Mouse (Mus musculus): Measurements from ENCODE around the gene Klhl2. TPM values are rescaled to one million over a fixed set of nuclear protein-coding genes. Genes with fewer than 3 reads are reported as not detected.

The Klhl2 gene
- 11.9 and 13.6 TPM in 2 replicates for polyA plus RNA-seq (2016; fragmentation: Nextera tagmentation; extraction: Ambion mirVana)

- peak; percentile 80 for ATAC-seq (ENCODE audit: insufficient number of reproducible peaks, insufficient read depth, low FRiP score, low TSS enrichment)
- H3K36me3 ChIP-seq = no peaks in the 10 kb centered on the region
- H3K27ac ChIP-seq = peak within 1 kb of the TSS; percentile 79
- H3K4me3 ChIP-seq = peak within 1 kb of the TSS; percentile 91
- H3K4me2 ChIP-seq (replicated peaks) = peak within 1 kb of the TSS; percentile 79
- no peaks in the 10 kb centered on the region for H3K27me3 ChIP-seq
- H3K9me3 ChIP-seq = no peaks in the 10 kb centered on the region
- under 1% methylated on average over 34 of the region's 68 CpGs for WGBS
- peaks cover 12% of the 10 kb centered on the region for H3K4me1 ChIP-seq
- peak within 1 kb of the TSS; percentile 79 for H3K9ac ChIP-seq
Measured at GRCm38 (mm10) chr8:64849897-64850541, at the start of gene Klhl2. Klhl2 (minus strand) TSS chr8:64850017.

DNA sequence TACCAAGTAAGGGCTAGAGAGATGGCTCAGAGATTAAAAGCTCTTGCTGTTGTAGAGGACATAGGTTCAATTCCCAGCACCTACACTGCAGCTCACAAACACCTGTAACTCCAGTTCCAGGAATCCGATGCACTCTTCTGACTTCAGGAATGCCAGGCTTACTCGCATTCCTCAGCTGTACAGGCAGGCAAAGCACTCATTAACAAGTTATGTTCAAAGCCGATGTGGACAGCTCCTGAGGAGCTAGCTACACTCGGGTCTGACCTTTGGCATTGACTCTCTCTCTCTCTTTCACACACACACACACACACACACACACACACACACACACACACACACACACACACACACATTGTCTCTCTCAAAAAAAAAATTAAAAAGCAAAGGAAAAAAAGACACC is 48.9 kb upstream of the Klhl2 start:
- 18% methylated on average over 4 of the region's 4 CpGs for WGBS
- Histone ChIP-seq H3K27ac (no peak overlapping the region), H3K4me1 (no peaks in the 10 kb centered on the region), H3K36me3 (no peaks in the 10 kb centered on the region), H3K4me2 (replicated peaks) (no peak overlapping the region), H3K9ac (no peak overlapping the region), H3K27me3 (no peaks in the 10 kb centered on the region), H3K9me3 (no peaks in the 10 kb centered on the region), H3K4me3 (no peak overlapping the region)
- no peak for ATAC-seq (ENCODE audit: insufficient number of reproducible peaks, insufficient read depth, low FRiP score, low TSS enrichment)

GRCm38 (mm10) chr8:64896731-64897130 is 46.9 kb upstream of the Klhl2 start:
- Histone ChIP-seq H3K36me3 (no peaks in the 10 kb centered on the region), H3K4me1 (no peaks in the 10 kb centered on the region), H3K27me3 (no peaks in the 10 kb centered on the region), H3K4me2 (replicated peaks) (no peak overlapping the region), H3K4me3 (no peak overlapping the region), H3K9ac (no peak overlapping the region), H3K9me3 (no peaks in the 10 kb centered on the region), H3K27ac (no peak overlapping the region)
- ATAC-seq (ENCODE audit: insufficient number of reproducible peaks, insufficient read depth, low FRiP score, low TSS enrichment) = no peak
- 78% methylated on average over 5 of the region's 5 CpGs for WGBS

GRCm38 (mm10) chr8:64880619-64881200 is 30.9 kb upstream of the Klhl2 start:
- H3K27me3 ChIP-seq = no peaks in the 10 kb centered on the region
- 39% methylated on average over 13 of the region's 13 CpGs for WGBS
- no peak overlapping the region for H3K4me3 ChIP-seq

GRCm38 (mm10) chr8:64877630-64878312 is 28.0 kb upstream of the Klhl2 start:
- 89% methylated on average over 22 of the region's 22 CpGs for WGBS
- no peaks in the 10 kb centered on the region for H3K4me1 ChIP-seq
- no peak overlapping the region for H3K27ac ChIP-seq
- no peak overlapping the region for H3K4me2 ChIP-seq (replicated peaks)
- H3K36me3 ChIP-seq = no peaks in the 10 kb centered on the region
- H3K9me3 ChIP-seq = no peaks in the 10 kb centered on the region
- no peak overlapping the region for H3K9ac ChIP-seq
- ATAC-seq (ENCODE audit: insufficient number of reproducible peaks, insufficient read depth, low FRiP score, low TSS enrichment) = no peak
- no peak overlapping the region for H3K4me3 ChIP-seq
- H3K27me3 ChIP-seq = no peaks in the 10 kb centered on the region

More at GRCm38 (mm10) chr8:64880619-64881200, 30.9 kb upstream of the Klhl2 start:
- H3K9me3 ChIP-seq = 0 out of 2 replicates have a peak, but pooled peaks cover under 1% of the 10 kb centered on the region
- H3K9ac ChIP-seq = no peak overlapping the region
- no peak for ATAC-seq (ENCODE audit: insufficient number of reproducible peaks, insufficient read depth, low FRiP score, low TSS enrichment)
- H3K36me3 ChIP-seq = no peaks in the 10 kb centered on the region
- no peak overlapping the region for H3K4me2 ChIP-seq (replicated peaks)
- no peak overlapping the region for H3K27ac ChIP-seq
- no peaks in the 10 kb centered on the region for H3K4me1 ChIP-seq

DNA sequence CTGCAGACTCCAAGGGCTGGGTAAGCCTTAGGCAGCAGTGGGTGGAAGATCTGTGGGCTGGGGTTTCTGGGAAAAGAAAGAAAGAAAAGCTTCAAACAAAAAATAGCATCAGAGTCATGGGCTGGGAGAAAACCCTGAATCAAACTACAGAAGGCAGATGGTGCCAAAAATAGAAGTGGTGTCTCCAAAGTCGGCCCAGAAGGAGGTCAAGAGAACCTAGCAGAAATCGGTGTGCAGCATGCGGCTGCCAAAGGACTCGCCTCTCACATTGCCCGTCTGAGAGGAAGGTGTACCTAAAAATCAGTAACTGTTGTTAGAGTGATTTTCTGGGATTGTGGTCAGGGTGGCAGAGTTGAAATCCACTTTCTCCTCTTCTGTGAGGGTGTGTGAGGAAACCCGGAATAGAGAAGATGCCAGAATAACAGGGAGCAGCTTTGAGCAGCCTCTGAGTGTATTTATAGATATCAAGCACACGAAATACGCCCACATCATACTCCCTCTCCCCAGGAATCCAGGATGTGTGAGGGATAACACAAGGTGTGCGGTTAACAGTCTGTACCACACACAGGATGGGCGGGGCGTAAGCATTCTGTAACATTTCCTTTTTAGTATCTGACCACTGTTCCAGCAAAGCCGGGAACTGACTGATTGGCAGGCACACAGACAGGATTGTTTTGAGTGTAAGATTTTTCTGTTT is 21.8 kb upstream of the Klhl2 start:
- no peaks in the 10 kb centered on the region for H3K27me3 ChIP-seq
- H3K36me3 ChIP-seq = no peaks in the 10 kb centered on the region
- 88% methylated on average over 12 of the region's 12 CpGs for WGBS
- no peaks in the 10 kb centered on the region for H3K4me1 ChIP-seq
- H3K27ac ChIP-seq = no peak overlapping the region
- H3K4me3 ChIP-seq = no peak overlapping the region
- no peak for ATAC-seq (ENCODE audit: insufficient number of reproducible peaks, insufficient read depth, low FRiP score, low TSS enrichment)
- H3K9ac ChIP-seq = no peak overlapping the region
- H3K4me2 ChIP-seq (replicated peaks) = no peak overlapping the region
- H3K9me3 ChIP-seq = peaks cover 4% of the 10 kb centered on the region; the same call in 1 of the 2 replicates

DNA sequence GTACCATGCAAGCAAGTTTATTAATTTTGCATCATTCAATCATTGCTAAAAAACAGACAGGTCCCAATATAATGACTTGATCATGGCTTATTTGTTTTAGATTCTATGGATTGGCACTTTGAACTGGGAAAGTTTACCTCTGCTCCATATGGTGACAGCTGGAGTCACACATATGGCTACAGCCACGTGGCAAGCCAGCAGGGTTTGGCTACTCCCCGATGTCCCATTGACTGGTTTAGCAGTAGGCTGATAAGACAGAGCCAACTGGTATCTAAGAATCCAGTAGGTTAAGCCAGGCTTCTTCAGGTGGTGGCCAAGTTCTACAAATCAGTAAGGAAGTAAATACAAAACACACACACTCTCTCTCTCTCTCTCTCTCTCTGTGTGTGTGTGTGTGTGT is 20.4 kb upstream of the Klhl2 start:
- H3K4me2 ChIP-seq (replicated peaks) = no peak overlapping the region
- peaks cover 4% of the 10 kb centered on the region; the same call in 1 of the 2 replicates for H3K9me3 ChIP-seq
- no peak overlapping the region for H3K27ac ChIP-seq
- H3K4me3 ChIP-seq = no peak overlapping the region
- no peak for ATAC-seq (ENCODE audit: insufficient number of reproducible peaks, insufficient read depth, low FRiP score, low TSS enrichment)
- no peaks in the 10 kb centered on the region for H3K36me3 ChIP-seq
- H3K9ac ChIP-seq = no peak overlapping the region
- no peaks in the 10 kb centered on the region for H3K4me1 ChIP-seq
- no peaks in the 10 kb centered on the region for H3K27me3 ChIP-seq
- WGBS = 65% methylated on average over 2 of the region's 2 CpGs

DNA sequence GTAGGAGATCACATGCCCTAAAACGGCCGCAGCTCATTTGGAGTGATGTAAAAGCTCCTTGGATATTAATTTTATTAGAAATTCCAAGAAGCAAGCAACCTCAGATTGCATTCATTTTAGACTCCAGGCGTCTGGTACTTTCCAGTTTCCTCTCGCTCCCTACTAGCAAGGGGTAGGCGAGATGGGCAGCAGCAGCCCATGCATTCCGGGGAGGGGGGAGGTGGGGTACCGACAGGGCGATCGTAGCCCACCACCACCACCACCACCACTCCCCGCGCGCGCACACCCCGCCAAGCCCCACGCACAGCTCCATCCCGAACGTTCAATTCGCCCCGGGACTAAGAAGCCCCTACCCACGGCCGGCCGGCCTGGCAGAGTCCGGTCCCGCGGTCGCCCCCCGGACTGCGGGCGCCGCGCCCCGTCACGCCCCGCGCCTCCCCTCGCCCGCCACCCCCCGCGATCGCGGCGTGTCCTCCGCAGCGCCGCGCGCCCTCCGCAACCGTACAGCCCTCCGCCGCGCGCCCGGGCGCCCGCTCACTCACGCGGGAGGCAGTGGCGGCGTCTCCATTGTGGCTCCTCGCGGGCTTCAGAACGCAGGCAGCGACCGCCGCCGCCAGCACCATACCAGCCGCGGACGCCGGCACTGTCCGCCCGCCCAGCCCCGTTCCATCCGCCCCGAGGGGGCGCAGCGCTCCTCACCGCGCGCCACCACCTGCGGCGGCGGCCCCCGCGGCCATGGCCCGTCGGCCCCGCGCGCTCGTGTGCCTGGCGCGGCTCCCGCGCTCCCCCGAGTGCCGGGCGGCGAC is 523 bp downstream of the Klhl2 start:
- ATAC-seq (ENCODE audit: insufficient number of reproducible peaks, insufficient read depth, low FRiP score, low TSS enrichment) = peak; percentile 77
- Histone ChIP-seq H3K27me3 (no peaks in the 10 kb centered on the region), H3K4me1 (peaks cover 12% of the 10 kb centered on the region), H3K9me3 (no peaks in the 10 kb centered on the region), H3K4me2 (replicated peaks) (peak overlapping the region; percentile 79), H3K27ac (peak overlapping the region; percentile 79), H3K36me3 (no peaks in the 10 kb centered on the region), H3K4me3 (peak overlapping the region; percentile 91), H3K9ac (peak overlapping the region; percentile 79)
- under 1% methylated on average over 56 of the region's 100 CpGs for WGBS

DNA sequence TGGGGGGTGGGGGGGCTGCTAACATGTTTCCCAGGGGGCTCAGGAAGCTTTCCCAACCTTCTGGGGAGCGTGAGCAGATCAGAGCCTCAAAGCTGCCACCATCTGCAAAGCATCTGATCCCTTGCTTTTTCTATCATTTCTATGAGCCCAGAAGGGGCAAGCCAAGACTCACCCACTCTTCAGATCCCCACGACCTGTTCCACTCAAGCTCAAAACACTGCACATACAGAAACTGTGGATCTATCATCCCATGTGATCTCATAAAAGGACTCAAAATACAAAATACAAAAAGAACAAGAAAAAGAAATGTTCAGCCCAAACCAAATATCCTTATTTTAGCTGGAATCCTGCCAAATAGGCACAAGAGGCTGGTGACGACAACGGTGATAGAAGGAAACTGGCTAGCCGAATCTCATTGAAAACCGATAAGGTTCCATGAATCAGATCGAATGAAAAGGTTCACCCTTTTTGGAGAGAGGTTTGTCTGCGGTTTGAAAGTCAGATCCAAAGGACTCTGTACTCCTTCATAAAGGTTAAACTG is 1.5 kb downstream of the Klhl2 start:
- Histone ChIP-seq H3K4me3 (peak overlapping the region; percentile 91), H3K4me2 (replicated peaks) (peak overlapping the region; percentile 79), H3K36me3 (no peaks in the 10 kb centered on the region), H3K9ac (no peak overlapping the region), H3K9me3 (no peaks in the 10 kb centered on the region), H3K4me1 (peaks cover 12% of the 10 kb centered on the region), H3K27ac (no peak overlapping the region), H3K27me3 (no peaks in the 10 kb centered on the region)
- 5% methylated on average over 8 of the region's 8 CpGs for WGBS
- no peak for ATAC-seq (ENCODE audit: insufficient number of reproducible peaks, insufficient read depth, low FRiP score, low TSS enrichment)

- H3K4me3 ChIP-seq = no peak overlapping the region
- 13% methylated on average over 2 of the region's 2 CpGs for WGBS
- peaks cover 12% of the 10 kb centered on the region for H3K4me1 ChIP-seq
Measured at GRCm38 (mm10) chr8:64847650-64848049, 2.2 kb downstream of the Klhl2 start.

DNA sequence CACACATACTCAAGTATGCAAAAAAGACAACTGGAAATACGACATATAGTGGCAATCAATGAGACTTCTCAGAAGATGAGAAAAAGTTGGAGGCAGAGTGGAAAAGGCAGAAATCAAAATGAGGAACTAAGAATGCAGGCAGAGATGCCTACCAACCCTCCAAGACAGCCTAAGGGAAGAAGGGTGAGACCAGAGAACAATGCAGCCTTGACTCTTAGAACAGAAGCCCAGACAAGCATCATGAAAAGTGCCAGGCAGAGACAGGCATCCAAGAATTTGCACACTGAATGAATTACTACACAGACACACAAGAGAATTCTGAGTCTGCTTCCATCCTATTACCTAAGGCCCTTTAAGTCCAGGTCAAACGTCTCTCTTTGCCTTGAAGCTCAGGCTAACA is 2.6 kb downstream of the Klhl2 start:
- Histone ChIP-seq H3K4me3 (no peak overlapping the region), H3K27me3 (no peaks in the 10 kb centered on the region), H3K27ac (no peak overlapping the region), H3K9ac (no peak overlapping the region), H3K9me3 (no peaks in the 10 kb centered on the region), H3K4me1 (peaks cover 12% of the 10 kb centered on the region), H3K4me2 (replicated peaks) (no peak overlapping the region), H3K36me3 (no peaks in the 10 kb centered on the region)
- no peak for ATAC-seq (ENCODE audit: insufficient number of reproducible peaks, insufficient read depth, low FRiP score, low TSS enrichment)
- WGBS = 41% methylated on average over 2 of the region's 2 CpGs

More at GRCm38 (mm10) chr8:64847650-64848049, 2.2 kb downstream of the Klhl2 start:
- no peaks in the 10 kb centered on the region for H3K9me3 ChIP-seq
- H3K36me3 ChIP-seq = no peaks in the 10 kb centered on the region
- no peak overlapping the region for H3K27ac ChIP-seq
- no peak overlapping the region for H3K9ac ChIP-seq
- peak overlapping the region; percentile 79 for H3K4me2 ChIP-seq (replicated peaks)
- H3K27me3 ChIP-seq = no peaks in the 10 kb centered on the region
- ATAC-seq (ENCODE audit: insufficient number of reproducible peaks, insufficient read depth, low FRiP score, low TSS enrichment) = no peak

Data from embryonic facial prominence, embryonic 12.5 days (tissue).